Comparison of ENCODE assay signal across 8 mouse cellular contexts in the genomic region with DNA sequence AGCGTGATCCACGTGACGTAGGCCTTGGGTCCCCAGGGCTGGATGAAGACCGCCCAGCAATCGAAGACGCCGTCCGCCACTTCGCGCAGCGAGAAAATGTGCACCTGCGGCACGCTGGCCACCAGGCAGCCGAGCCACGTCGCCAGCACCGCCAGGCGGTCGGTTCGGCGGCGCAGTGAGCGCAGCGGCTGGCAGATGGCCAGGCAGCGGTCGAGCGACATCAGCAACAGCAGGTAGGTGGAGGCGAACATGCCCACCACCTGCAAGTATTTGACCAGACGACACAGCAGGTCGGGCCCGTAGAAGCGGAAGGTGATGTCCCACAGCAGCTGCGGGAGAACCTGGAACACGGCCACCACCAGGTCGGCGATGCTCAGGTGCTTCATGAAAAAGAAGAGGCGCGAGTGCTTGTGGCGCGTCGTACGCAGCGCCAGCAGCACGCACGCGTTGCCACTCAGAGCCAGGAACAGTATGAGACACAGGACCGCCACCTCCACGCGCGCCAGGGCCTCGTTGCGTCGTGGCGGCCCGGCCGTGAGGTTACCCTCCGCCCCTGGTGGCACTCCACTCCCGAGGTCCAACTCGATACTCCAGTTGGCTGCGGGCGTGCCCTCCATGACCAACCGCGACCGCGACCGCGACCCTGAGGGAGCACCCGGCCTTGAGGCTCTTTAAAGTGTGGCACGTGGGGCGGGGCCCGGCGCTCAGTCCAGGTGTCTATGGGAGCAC. TPM values are rescaled to one million over a fixed set of nuclear protein-coding genes. Genes with fewer than 3 reads are reported as not detected.
DNase-seq lines count a peak whose midpoint lies in the region; ATAC-seq lines count a peak whose summit lies in the region.

No protein-coding gene starts in this region.

- no peaks in the 10 kb centered on the region for H3K36me3 ChIP-seq in hindbrain, embryonic 15.5 days

- peaks cover 36% of the 10 kb centered on the region for H3K27me3 ChIP-seq in hindbrain, embryonic 15.5 days

- H3K9ac ChIP-seq in hindbrain, embryonic 15.5 days, result peak overlapping the region; percentile 30; the same call in 1 of the 2 replicates

- no peak overlapping the region for H3K27ac ChIP-seq in hindbrain, embryonic 15.5 days (replicated peaks)

- peak overlapping the region; percentile 65 for H3K4me2 ChIP-seq in hindbrain, embryonic 15.5 days

- peaks cover 23% of the 10 kb centered on the region for H3K4me1 ChIP-seq in hindbrain, embryonic 15.5 days (replicated peaks)

- peak; percentile 19; the same call in 1 of the 2 replicates for ATAC-seq in hindbrain, embryonic 15.5 days (ENCODE audit: low FRiP score, low read depth)
- ATAC-seq in megakaryocyte progenitor cell, adult 5-6 weeks (replicated peaks; ENCODE audit: poor library complexity), result 0 out of 2 replicates have a peak, but pooled peaks have one; percentile 5

- DNase-seq in cerebellum, postnatal 10 days, result peak; percentile 65
- no peak for DNase-seq in cerebellum, adult 11 months
- peak; percentile 20 for DNase-seq in thymus, postnatal 4 days
- no peak for DNase-seq in thymus, postnatal 10 days (ENCODE audit: low spot score in 2 of 2)
- no peak for DNase-seq in spleen, adult 12 weeks (ENCODE audit: low spot score)
- DNase-seq in c-Kit-positive CD71-positive TER-119-positive erythroid progenitor cells, embryonic 14.5 days (ENCODE audit: low spot score), result no peak

- H3K4me3 ChIP-seq in hindbrain, embryonic 15.5 days, result peak overlapping the region; percentile 39

- 5% methylated on average over 72 of the region's 72 CpGs for WGBS in hindbrain, embryonic 15.5 days

- H3K9me3 ChIP-seq in hindbrain, embryonic 15.5 days, result no peaks in the 10 kb centered on the region

RNA-seq across cellular contexts. Expression of gene Oxtr, which starts 0.4 kb away (rescaled TPM):
- polyA plus RNA-seq in hindbrain, embryonic 15.5 days (2015; fragmentation: Nextera tagmentation; extraction: Ambion mirVana), result 1.6 and 1.7 TPM in 2 replicates
- total RNA-seq in megakaryocyte progenitor cell, adult 5-6 weeks (2015), result 0.05 TPM in 1 of 2 replicates, not detected in the other
- total RNA-seq in megakaryocyte progenitor cell, adult 5-6 weeks (2017), result 0.04 TPM in 1 of 2 replicates, not detected in the other

RNA-seq across cellular contexts. Expression of gene Cav3, which starts 30.0 kb away (rescaled TPM):
- 0.17 and 0.18 TPM in 2 replicates for polyA plus RNA-seq in hindbrain, embryonic 15.5 days (2015; fragmentation: Nextera tagmentation; extraction: Ambion mirVana)
- total RNA-seq in megakaryocyte progenitor cell, adult 5-6 weeks (2015), result not detected in 2 replicates
- not detected in 2 replicates for total RNA-seq in megakaryocyte progenitor cell, adult 5-6 weeks (2017)

Comparison
In these comparisons a context has a peak if more than half of its experiments do, and no peak if none do; other contexts are left out.
1. DNase-seq: peak in cerebellum, postnatal 10 days (2 of 2) and thymus, postnatal 4 days (single experiment); none in cerebellum, adult 11 months (single experiment), thymus, postnatal 10 days (0 of 2), spleen, adult 12 weeks (single experiment) and c-Kit-positive CD71-positive TER-119-positive erythroid progenitor cells, embryonic 14.5 days (single experiment).